Mouse (Mus musculus) C2C12 (cell line): ENCODE results near the gene Ndc1.

Experiments
- CEBPB ChIP-seq: IDR thresholded peaks from one replicate; pipeline ENCODE4 v1.6.1; 2011; ENCODE audit warnings: low read depth, mild to moderate bottlenecking, control low read depth, moderate library complexity
- CTCF ChIP-seq: IDR thresholded peaks from one replicate; pipeline ENCODE4 v1.5.1; 2011; ENCODE audit not compliant: control insufficient read depth, insufficient read depth, insufficient read length

GRCm38 (mm10) chr4:107436476-107436875 is 68.9 kb downstream of the Ndc1 start:
- TF ChIP-seq CTCF (no peak), CEBPB (no peak)
